Mouse (Mus musculus): ENCODE measurements around the gene 2410002F23Rik.

The 2410002F23Rik gene

GRCm38 (mm10) chr7:44262791-44263643 is 16.5 kb downstream of the 2410002F23Rik start:
- DNase-seq (ENCODE audit: low read depth, low spot score), result peak; percentile 96

- no peak for DNase-seq (ENCODE audit: low read depth, low spot score)
These were observed 21.6 kb downstream of the 2410002F23Rik start for GRCm38 (mm10) chr7:44268117-44268516.

GRCm38 (mm10) chr7:44269397-44269796 is 22.9 kb downstream of the 2410002F23Rik start:
- no peak for DNase-seq (ENCODE audit: low read depth, low spot score)

GRCm38 (mm10) chr7:44271309-44271708 is 24.8 kb downstream of the 2410002F23Rik start:
- peak; percentile 83 for DNase-seq (ENCODE audit: low read depth, low spot score)

GRCm38 (mm10) chr7:44272546-44272945 is 26.0 kb downstream of the 2410002F23Rik start:
- no peak for DNase-seq (ENCODE audit: low read depth, low spot score)

GRCm38 (mm10) chr7:44273446-44273845 is 26.9 kb downstream of the 2410002F23Rik start:
- DNase-seq (ENCODE audit: low read depth, low spot score), result no peak

- no peak for DNase-seq (ENCODE audit: low read depth, low spot score)
These were observed 27.6 kb downstream of the 2410002F23Rik start for GRCm38 (mm10) chr7:44274096-44274495.

GRCm38 (mm10) chr7:44275546-44275945 is 29.0 kb downstream of the 2410002F23Rik start:
- DNase-seq (ENCODE audit: low read depth, low spot score), result peak; percentile 52

- DNase-seq (ENCODE audit: low read depth, low spot score), result peak; percentile 87
These were observed 30.1 kb downstream of the 2410002F23Rik start for GRCm38 (mm10) chr7:44276461-44277249.

- DNase-seq (ENCODE audit: low read depth, low spot score), result peak; percentile 86
These were observed 30.7 kb downstream of the 2410002F23Rik start for GRCm38 (mm10) chr7:44277250-44277622.

GRCm38 (mm10) chr7:44280959-44281358 is 34.4 kb downstream of the 2410002F23Rik start:
- no peak for DNase-seq (ENCODE audit: low read depth, low spot score)

- DNase-seq (ENCODE audit: low read depth, low spot score), result no peak
These were observed 35.1 kb downstream of the 2410002F23Rik start for GRCm38 (mm10) chr7:44281586-44281985.

GRCm38 (mm10) chr7:44287760-44288159 is 41.2 kb downstream of the 2410002F23Rik start:
- DNase-seq (ENCODE audit: low read depth, low spot score), result peak; percentile 74

- no peak for DNase-seq (ENCODE audit: low read depth, low spot score)
These were observed 44.5 kb downstream of the 2410002F23Rik start for GRCm38 (mm10) chr7:44290986-44291385.

- DNase-seq (ENCODE audit: low read depth, low spot score), result peak; percentile 92
These were observed 44.9 kb downstream of the 2410002F23Rik start for GRCm38 (mm10) chr7:44291418-44291817.

- peak; percentile 73 for DNase-seq (ENCODE audit: low read depth, low spot score)
These were observed 51.0 kb downstream of the 2410002F23Rik start for GRCm38 (mm10) chr7:44297501-44297900.
